Mouse (Mus musculus): ENCODE results near the gene Usp24. TPM values are rescaled to one million over a fixed set of nuclear protein-coding genes. Genes with fewer than 3 reads are reported as not detected.

The Usp24 gene
- total RNA-seq, 1 experiment = 30.5 TPM

DNA sequence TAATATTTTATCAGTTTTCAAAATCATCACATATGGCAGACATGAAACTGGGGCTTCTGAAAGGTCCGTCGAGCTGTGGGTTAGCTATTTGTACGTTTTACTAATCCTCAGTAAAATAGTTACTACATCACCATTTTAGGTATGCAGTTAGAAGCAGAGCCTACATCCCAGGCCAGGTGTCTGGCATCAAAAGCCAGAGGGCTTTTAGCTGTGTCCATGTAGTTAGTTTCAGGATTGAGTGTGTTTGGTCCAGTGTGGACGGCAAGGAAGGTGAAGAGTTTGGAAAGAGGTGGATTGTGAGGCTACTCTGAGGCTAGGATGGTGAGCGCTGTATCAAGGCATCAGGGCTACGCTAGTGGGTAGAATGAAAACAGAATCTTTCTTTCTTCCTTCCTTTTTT is 3.0 kb downstream of the Usp24 start:
- H3K27ac ChIP-seq (ENCODE audit: insufficient read depth, low read depth, low read length, poor library complexity, severe bottlenecking) = no peak overlapping the region
- peaks cover 5 to 9% of the 10 kb centered on the region in 2 experiments for H3K4me1 ChIP-seq (ENCODE audit: control insufficient read depth in 2 of 2, insufficient read depth in 2 of 2, low read length in 2 of 2, poor library complexity in 1 of 2)
- no peak overlapping the region for H3K9ac ChIP-seq (ENCODE audit: insufficient read depth, low read depth, low read length, poor library complexity, severe bottlenecking)
- in situ Hi-C loops (cut with MboI; ENCODE audit: low sequenced_read_pairs in 2 of 2, unreplicated experiment in 2 of 2) = no loop called here
- no peak overlapping the region for H3K4me3 ChIP-seq (ENCODE audit: insufficient read depth in 1 of 2, low read depth in 1 of 2, low read length in 2 of 2, poor library complexity in 1 of 2, severe bottlenecking in 1 of 2)
- no peak for TF ChIP-seq CHD2 (IDR thresholded peaks at IDR 0.05; ENCODE audit: low read depth, low read length)
- no peak for TF ChIP-seq MAFK (IDR thresholded peaks at IDR 0.05; ENCODE audit: insufficient read depth, low read depth, low read length)
- TF ChIP-seq ZC3H11A (IDR thresholded peaks at IDR 0.05; ENCODE audit: borderline replicate concordance, low read depth, low read length) = no peak
- no peak for TF ChIP-seq HCFC1 (IDR thresholded peaks at IDR 0.05; ENCODE audit: borderline replicate concordance, insufficient read depth, low read length)
- TF ChIP-seq ZNF384 (IDR thresholded peaks at IDR 0.05; ENCODE audit: low read depth, low read length) = no peak
- no peaks in the 10 kb centered on the region for H3K9me3 ChIP-seq (ENCODE audit: control insufficient read depth, insufficient read depth, low read depth, low read length)
- H3K36me3 ChIP-seq (ENCODE audit: control insufficient read depth, insufficient read depth, low read length, poor library complexity, severe bottlenecking) = no peaks in the 10 kb centered on the region
- no peak for DNase-seq (ENCODE audit: low read depth, low spot score)

DNA sequence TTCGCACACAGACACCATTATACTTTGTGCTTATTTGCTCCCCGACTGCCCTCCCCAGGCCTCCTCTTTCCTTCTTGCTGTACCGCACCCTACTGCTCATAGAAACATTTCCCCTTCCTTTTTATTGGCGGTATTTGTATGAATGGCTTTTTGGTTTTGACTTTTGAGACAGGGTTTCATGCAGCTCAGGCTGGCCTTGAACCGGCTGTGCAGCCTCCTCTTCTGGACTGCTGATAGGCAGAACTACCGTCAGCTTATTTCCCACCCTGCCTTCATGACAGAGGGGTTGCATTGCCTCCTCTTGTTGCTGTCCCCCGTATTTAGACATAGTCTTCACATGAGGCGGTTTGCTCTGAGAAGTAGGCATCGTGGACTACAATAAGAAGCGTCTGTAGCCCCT is 6.8 kb downstream of the Usp24 start:
- no peak for DNase-seq (ENCODE audit: low read depth, low spot score)
- no peaks in the 10 kb centered on the region; the same call in 1 of the 2 replicates for H3K36me3 ChIP-seq (ENCODE audit: control insufficient read depth, insufficient read depth, low read length, poor library complexity, severe bottlenecking)
- TF ChIP-seq ZNF384 (IDR thresholded peaks at IDR 0.05; ENCODE audit: low read depth, low read length) (no peak), HCFC1 (IDR thresholded peaks at IDR 0.05; ENCODE audit: borderline replicate concordance, insufficient read depth, low read length) (no peak), CHD2 (IDR thresholded peaks at IDR 0.05; ENCODE audit: low read depth, low read length) (no peak), MAFK (IDR thresholded peaks at IDR 0.05; ENCODE audit: insufficient read depth, low read depth, low read length) (no peak), ZC3H11A (IDR thresholded peaks at IDR 0.05; ENCODE audit: borderline replicate concordance, low read depth, low read length) (no peak)
- H3K9ac ChIP-seq (ENCODE audit: insufficient read depth, low read depth, low read length, poor library complexity, severe bottlenecking) = no peak overlapping the region
- in situ Hi-C loops (cut with MboI; ENCODE audit: low sequenced_read_pairs in 2 of 2, unreplicated experiment in 2 of 2) = no loop called here
- peaks cover 0 to 3% of the 10 kb centered on the region in 2 experiments; a peak in 3 of 4 replicates for H3K4me1 ChIP-seq (ENCODE audit: control insufficient read depth in 2 of 2, insufficient read depth in 2 of 2, low read length in 2 of 2, poor library complexity in 1 of 2)
- H3K4me3 ChIP-seq (ENCODE audit: insufficient read depth in 1 of 2, low read depth in 1 of 2, low read length in 2 of 2, poor library complexity in 1 of 2, severe bottlenecking in 1 of 2) = no peak overlapping the region
- no peaks in the 10 kb centered on the region for H3K9me3 ChIP-seq (ENCODE audit: control insufficient read depth, insufficient read depth, low read depth, low read length)
- no peak overlapping the region for H3K27ac ChIP-seq (ENCODE audit: insufficient read depth, low read depth, low read length, poor library complexity, severe bottlenecking)

DNA sequence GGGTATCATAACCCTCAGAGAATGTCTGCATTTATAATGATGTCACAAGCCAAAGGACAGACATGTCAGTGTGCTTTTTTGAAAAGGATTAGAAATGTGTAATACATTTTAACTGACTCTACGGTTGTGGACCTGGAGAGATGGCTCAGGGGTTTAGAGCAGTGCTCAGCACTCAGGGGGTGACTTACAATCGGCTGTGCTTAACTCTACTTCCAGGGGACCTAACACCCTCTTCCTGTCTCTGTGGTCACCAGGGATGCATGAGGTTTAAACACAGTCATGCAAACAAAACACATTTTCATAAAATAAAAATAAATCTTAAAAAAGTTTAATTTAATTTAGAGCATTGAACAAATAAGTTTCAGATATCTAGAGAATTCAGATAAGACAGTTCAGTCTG is 7.3 kb downstream of the Usp24 start:
- no peak overlapping the region for H3K4me3 ChIP-seq (ENCODE audit: insufficient read depth in 1 of 2, low read depth in 1 of 2, low read length in 2 of 2, poor library complexity in 1 of 2, severe bottlenecking in 1 of 2)
- H3K36me3 ChIP-seq (ENCODE audit: control insufficient read depth, insufficient read depth, low read length, poor library complexity, severe bottlenecking) = no peaks in the 10 kb centered on the region; the same call in 1 of the 2 replicates
- no peaks in the 10 kb centered on the region for H3K9me3 ChIP-seq (ENCODE audit: control insufficient read depth, insufficient read depth, low read depth, low read length)
- no peak for DNase-seq (ENCODE audit: low read depth, low spot score)
- in situ Hi-C loops (cut with MboI; ENCODE audit: low sequenced_read_pairs in 2 of 2, unreplicated experiment in 2 of 2) = no loop called here
- peaks cover 0 to 3% of the 10 kb centered on the region in 2 experiments; a peak in 3 of 4 replicates for H3K4me1 ChIP-seq (ENCODE audit: control insufficient read depth in 2 of 2, insufficient read depth in 2 of 2, low read length in 2 of 2, poor library complexity in 1 of 2)
- H3K27ac ChIP-seq (ENCODE audit: insufficient read depth, low read depth, low read length, poor library complexity, severe bottlenecking) = no peak overlapping the region
- TF ChIP-seq CHD2 (IDR thresholded peaks at IDR 0.05; ENCODE audit: low read depth, low read length) (no peak), MAFK (IDR thresholded peaks at IDR 0.05; ENCODE audit: insufficient read depth, low read depth, low read length) (no peak), ZNF384 (IDR thresholded peaks at IDR 0.05; ENCODE audit: low read depth, low read length) (no peak), HCFC1 (IDR thresholded peaks at IDR 0.05; ENCODE audit: borderline replicate concordance, insufficient read depth, low read length) (no peak), ZC3H11A (IDR thresholded peaks at IDR 0.05; ENCODE audit: borderline replicate concordance, low read depth, low read length) (no peak)
- H3K9ac ChIP-seq (ENCODE audit: insufficient read depth, low read depth, low read length, poor library complexity, severe bottlenecking) = no peak overlapping the region

DNA sequence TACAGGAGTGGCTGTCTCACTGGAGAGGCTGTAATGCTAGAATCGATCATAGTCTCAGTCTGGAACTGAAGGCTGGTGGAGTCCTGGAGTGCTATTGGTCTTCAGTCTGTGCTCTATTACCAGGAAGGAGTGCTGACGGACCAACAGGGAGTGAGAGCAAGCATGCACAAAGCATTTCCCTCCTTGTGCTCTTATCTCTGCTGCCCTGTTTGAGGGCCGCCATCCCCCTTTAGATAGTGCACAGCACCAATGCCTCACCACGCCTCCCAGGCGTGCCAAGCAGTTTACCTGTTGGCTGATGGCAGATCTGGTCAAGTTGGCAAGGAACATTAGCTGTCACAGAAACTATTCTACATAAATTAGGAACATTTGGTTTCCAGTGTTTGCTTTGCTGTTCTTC is 11.4 kb downstream of the Usp24 start:
- Histone ChIP-seq H3K9me3 (ENCODE audit: control insufficient read depth, insufficient read depth, low read depth, low read length) (no peaks in the 10 kb centered on the region), H3K36me3 (ENCODE audit: control insufficient read depth, insufficient read depth, low read length, poor library complexity, severe bottlenecking) (no peaks in the 10 kb centered on the region; the same call in 1 of the 2 replicates), H3K9ac (ENCODE audit: insufficient read depth, low read depth, low read length, poor library complexity, severe bottlenecking) (no peak overlapping the region), H3K27ac (ENCODE audit: insufficient read depth, low read depth, low read length, poor library complexity, severe bottlenecking) (no peak overlapping the region), H3K4me1 (ENCODE audit: control insufficient read depth in 2 of 2, insufficient read depth in 2 of 2, low read length in 2 of 2, poor library complexity in 1 of 2) (peaks cover 2 to 8% of the 10 kb centered on the region in 2 experiments; a peak in 2 of 4 replicates), H3K4me3 (ENCODE audit: insufficient read depth in 1 of 2, low read depth in 1 of 2, low read length in 2 of 2, poor library complexity in 1 of 2, severe bottlenecking in 1 of 2) (no peak overlapping the region)
- TF ChIP-seq HCFC1 (IDR thresholded peaks at IDR 0.05; ENCODE audit: borderline replicate concordance, insufficient read depth, low read length) (no peak), MAFK (IDR thresholded peaks at IDR 0.05; ENCODE audit: insufficient read depth, low read depth, low read length) (no peak), CHD2 (IDR thresholded peaks at IDR 0.05; ENCODE audit: low read depth, low read length) (no peak), ZNF384 (IDR thresholded peaks at IDR 0.05; ENCODE audit: low read depth, low read length) (no peak), ZC3H11A (IDR thresholded peaks at IDR 0.05; ENCODE audit: borderline replicate concordance, low read depth, low read length) (no peak)
- no peak for DNase-seq (ENCODE audit: low read depth, low spot score)
- in situ Hi-C loops (cut with MboI; ENCODE audit: low sequenced_read_pairs in 2 of 2, unreplicated experiment in 2 of 2) = no loop called here

Measured in ES-E14 (cell line).